Mouse (Mus musculus): ENCODE results near the gene Grasp.
A peak's percentile ranks its signal among the peaks of the same experiment; 100 is the strongest.

Gene Grasp

GRCm38 (mm10) chr15:101228866-101229590 is 5.0 kb downstream of the Grasp start:
- DNase-seq (ENCODE audit: low read depth, low spot score) = no peak

GRCm38 (mm10) chr15:101230503-101230902 is 6.5 kb downstream of the Grasp start:
- no peak for DNase-seq (ENCODE audit: low read depth, low spot score)

- peak; percentile 67 for DNase-seq (ENCODE audit: low read depth, low spot score)
These were observed 7.1 kb downstream of the Grasp start for GRCm38 (mm10) chr15:101230995-101231647.

DNA sequence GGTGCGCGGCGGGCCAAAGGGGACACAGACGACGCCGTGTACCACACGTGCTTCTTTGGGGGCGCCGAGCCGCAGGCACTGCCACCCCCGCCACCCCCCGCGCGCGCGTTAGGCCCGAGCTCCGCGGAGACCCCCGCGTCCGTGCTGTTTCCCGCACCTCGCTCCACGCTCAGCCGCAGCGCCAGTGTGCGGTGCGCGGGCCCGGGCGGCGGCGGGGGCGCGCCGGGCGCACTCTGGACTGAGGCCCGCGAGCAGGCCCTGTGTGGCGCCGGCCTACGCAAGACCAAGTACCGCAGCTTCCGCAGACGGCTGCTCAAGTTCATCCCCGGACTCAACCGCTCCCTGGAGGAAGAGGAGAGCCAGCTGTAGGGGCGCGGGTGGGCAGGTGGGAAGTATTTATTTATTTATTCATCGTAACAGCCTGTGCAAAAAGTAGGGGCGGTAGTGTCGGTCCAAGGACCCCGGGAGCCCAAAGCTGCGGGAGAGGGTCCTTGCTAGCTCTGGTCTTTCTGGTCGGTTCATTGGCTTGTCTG is 7.7 kb downstream of the Grasp start:
- DNase-seq (ENCODE audit: low read depth, low spot score) = no peak

DNA sequence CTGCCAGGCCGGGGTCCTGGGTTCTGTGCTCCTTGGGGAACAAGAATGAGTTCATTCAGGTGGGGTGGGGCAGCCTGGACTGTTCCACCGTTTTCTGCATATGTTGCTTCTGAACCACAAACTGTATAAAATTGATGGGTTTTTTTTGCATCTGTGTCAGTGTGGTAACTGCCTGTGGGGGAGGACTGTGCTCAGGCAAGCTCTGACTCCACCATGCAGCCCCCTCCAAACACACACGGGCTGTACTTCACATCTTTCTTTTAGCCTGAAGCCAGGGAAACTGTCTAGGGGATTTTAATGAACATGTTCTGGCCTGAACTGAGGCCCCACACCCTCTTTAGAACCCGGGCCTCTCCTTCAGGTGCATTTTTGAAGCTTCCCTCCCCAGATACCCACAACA is 8.6 kb downstream of the Grasp start:
- no peak for DNase-seq (ENCODE audit: low read depth, low spot score)

DNA sequence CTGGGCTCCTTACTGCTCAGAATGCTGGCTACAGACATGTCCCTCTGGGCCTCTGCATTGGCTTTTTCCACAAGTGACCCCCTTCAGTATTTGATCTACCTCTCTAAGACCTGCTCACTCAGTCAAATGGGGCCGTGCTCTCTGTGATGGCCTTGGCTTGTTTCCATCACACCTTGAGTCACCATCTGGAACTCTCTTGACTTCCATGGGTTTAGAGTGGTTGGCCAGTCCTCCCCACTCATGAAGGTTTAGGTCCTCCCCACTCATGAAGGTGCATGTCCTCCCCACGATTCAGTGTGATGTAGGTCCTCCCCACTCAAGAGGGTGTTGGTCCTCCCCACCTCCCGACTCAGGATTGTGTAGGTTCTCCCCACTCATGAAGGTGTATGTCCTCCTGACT is 9.2 kb downstream of the Grasp start:
- no peak for DNase-seq (ENCODE audit: low read depth, low spot score)

- DNase-seq (ENCODE audit: low read depth, low spot score) = no peak
These were observed 9.8 kb downstream of the Grasp start for GRCm38 (mm10) chr15:101233641-101234275.

DNA sequence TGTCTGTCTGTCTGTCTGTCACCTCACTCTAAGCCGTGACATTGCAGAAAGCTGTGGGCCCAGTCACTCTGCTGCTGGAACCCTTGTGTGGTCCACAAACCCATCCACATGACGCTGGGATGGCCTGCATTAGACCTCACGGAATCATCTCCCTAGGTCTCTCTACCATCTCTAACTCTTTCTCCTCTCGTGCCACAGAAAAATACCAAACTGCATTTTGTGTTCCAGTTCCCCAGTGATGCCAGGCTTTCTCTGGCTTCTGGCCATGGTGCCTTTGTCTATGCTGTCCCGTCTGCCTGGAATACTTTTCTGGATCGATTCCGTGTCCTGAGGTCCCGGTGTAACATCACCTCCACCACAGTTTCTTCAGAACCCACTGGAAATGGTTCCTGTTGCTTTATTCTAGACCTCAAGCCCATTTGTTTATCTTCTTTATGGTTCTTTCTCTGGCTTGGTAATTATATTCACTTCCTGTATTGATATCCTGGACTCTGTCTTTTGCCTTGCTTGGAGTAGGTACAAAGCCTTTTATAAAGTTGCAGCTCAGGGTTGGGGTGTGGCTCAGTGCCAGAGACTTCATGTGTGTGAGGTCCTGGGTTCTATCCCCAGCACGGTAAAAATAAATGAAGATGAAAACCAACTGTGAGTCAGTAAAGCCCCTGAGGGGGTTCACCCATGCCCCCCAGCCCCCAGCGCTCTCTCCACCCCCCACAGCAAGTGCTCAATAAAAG is 10.8 kb downstream of the Grasp start:
- DNase-seq (ENCODE audit: low read depth, low spot score) = no peak

DNA sequence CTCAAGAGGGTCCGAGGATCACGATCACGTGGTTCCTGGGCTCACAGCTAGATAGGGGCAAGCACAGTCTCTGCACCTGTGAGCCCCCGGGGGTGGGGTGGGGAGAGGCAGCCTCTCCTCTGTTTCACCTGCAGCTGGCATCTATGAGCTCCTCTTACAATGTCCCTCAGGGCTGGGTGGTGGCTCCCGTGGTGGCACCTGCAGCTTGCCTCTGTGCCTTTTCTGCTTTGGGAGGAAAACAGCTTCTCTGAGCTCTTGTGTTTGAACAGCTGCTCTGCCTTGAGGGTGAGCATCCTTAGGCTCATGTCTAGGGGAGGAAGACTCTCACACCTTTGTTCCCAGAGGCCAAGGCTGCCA is 11.3 kb downstream of the Grasp start:
- DNase-seq (ENCODE audit: low read depth, low spot score) = no peak

GRCm38 (mm10) chr15:101235728-101236327 is 11.8 kb downstream of the Grasp start:
- no peak for DNase-seq (ENCODE audit: low read depth, low spot score)

DNA sequence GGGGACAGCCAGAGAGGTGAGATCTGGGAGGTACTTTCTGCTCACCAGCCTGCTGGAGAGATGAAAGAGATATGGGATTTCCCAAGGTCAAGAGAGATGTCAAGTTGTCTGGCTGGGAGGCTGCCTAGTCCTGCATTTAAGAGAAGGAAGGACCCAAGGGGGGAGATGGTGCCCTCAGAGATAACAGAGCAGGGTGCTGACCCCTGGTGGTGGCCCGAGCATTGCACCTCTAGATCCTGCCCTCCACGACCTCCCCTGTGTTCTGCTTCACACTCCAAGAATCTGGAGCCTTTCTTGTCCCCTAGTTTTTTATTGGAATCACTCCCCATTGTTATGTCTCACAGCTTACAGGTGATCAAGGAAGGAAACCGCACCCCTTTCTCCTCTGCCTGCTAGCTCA is 12.9 kb downstream of the Grasp start:
- DNase-seq (ENCODE audit: low read depth, low spot score) = peak; percentile 69

DNA sequence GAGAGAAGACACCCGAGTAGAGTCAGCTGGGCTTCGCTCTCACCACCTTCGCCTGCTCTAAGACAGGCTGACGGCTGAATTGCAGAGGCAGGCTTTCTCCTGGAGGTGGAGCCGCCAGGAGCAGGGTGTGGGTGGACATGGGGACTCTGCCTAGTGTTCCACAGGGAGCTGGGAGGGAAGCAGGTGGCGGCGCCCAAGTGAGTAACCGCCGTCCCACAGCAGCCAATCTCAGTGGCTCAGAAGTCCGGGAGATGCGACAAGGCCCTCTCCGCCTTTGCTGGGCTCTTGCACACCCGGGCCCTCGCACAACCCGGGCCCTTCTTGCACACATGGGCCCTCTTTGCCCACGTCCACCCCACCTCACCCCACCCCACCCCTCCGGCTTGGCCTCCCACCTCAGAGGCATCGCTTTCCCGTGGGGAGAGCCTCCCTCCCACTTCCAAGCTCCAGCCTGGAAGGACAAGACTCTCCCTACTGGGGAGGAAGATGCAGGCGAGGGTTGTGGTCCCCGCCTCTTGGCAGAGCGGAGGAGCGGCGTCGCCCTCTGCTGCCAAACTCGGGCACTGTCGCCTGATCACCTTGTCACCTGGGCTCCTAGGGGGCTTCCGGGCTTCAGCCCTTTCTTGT is 15.0 kb downstream of the Grasp start:
- DNase-seq (ENCODE audit: low read depth, low spot score) = peak; percentile 69

DNA sequence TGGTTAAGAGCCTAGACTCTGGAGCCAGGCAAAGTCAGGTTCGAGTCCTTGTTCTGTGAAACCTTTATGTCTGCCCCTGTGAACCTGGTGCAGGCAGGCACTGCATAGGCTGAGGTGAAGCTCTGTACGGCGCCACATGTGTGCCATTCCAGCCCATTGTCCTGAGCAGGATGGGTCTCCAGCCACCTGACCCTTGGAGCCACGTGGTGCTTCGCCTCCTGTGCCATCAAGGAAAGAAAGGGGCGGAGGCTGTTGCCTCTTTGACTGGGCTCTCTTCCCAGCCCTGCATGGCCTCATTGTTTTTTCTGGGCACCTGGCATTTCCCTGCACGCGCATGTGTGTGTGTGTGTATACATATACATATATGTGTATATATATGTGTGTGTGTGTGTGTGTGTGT is 15.8 kb downstream of the Grasp start:
- DNase-seq (ENCODE audit: low read depth, low spot score) = no peak

GRCm38 (mm10) chr15:101240799-101241204 is 16.8 kb downstream of the Grasp start:
- DNase-seq (ENCODE audit: low read depth, low spot score) = peak; percentile 89

DNA sequence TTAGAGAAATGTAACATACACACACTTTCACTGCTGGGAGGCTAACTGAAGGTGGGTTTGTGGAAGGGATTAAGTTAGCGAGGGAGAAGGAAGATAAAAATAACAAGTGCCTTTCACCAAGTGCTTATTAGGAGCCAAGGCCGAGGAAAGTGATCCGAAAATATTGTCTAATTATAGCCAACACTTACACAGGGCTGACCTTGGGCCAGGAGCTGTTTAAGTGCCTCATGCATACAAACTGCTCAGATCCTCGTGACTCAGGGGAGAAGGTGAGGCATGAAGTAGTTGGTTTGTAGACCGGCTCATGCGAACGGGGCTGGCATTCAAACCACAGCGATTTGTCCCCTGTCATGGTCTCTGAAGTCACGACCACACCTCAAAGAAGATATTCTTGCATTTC is 17.2 kb downstream of the Grasp start:
- DNase-seq (ENCODE audit: low read depth, low spot score) = no peak

DNA sequence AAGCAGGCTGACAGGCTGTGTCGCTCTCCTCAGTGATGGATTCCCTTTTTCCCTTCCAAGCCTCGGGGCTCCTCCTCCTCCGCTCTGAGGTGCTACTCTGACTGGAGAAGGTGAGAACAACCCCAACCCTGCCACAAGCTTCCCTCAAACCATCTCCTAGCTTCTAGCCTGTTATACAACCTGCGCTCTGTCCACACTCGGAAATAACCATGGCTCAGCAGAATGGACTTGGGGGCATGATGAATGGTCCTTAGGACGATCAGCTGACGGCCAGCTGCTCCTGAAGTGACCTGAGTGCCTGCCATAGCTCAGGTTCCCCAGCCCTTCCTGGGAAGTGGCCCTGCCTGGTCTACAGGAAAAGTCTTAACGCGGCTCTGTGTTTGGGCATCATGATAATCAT is 17.9 kb downstream of the Grasp start:
- no peak for DNase-seq (ENCODE audit: low read depth, low spot score)

DNA sequence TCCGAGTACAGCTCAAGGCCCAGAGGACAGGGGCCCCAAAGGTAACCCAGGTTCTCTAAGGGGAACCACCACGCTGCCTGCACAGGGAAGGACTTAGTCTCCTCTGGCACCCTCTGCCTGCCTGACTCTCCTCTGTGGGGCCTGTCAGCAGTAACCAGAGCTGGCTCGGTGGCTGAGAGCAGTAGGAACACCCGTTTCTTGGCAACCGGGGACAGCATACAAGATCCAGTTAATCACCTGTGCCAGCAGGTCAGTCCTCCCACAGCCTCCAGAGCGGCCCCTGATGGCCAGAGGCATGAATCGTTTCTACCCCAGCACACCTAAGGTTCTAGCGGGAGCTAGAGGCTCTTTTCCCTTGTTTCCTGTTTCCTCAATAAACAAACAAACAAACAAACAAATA is 18.7 kb downstream of the Grasp start:
- DNase-seq (ENCODE audit: low read depth, low spot score) = peak; percentile 39

DNA sequence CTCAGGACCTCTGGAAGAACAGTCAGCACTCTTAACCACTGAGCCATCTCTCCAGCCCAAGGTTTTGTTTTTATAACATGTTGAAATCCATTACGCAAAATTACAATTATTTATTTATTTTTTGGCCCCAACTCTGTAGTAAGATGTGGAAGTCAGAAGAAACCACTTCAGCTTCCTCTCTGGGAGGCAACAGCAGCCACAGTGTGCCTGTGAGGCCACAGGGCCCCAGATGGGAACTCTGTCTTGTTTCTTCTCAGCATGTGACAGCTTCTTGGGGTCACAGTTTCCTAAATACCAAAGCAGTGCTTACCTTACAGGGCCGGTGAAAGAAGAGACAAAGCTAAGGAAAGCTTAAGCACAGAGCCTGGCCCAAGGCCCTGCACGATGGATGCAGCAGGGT is 20.0 kb downstream of the Grasp start:
- DNase-seq (ENCODE audit: low read depth, low spot score) = no peak

DNA sequence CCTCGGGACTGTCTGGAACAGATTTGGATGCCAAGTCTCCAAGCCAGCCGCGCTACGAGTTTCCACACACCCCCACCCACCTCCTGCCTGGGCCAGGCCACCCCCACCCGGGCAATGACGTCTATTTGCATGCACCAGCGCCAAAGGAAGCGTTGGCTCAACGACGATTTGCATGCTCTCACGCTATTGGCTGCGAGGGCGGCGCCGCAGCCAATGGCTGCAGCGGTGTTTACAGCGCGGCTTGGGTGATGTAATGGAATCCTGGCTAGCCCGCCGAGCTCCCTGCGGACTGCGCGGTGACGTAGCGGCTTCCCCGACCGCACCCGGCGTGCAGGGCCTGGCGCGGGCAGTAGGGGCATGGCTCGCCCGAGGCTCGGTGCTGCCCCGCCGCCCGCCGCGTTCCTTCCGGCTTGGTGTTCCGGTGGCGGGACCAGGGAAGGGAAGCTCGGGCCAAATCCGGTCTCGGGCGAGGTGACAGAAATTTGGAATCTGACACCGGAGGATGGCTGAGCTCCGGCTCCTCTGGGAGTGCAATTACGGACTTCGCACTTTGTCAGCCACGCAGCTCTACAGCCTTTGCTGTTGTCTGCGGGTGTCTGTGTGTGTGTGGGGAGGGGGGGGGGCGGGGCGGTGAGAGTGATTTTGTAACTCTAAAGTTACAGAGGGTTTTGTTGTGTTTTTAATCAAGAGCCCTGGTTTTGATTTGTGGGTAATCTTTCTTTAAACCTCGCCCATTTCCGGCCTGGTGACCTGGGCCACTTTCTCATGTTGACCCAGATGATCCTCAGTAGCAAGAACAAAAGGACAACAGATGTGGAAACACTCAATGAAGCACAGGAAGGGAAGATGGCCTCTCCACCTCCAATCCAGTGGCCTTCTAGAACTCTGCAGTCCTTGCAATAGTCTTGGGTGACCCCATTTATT is 22.5 kb downstream of the Grasp start:
- peak; percentile 100 for DNase-seq (ENCODE audit: low read depth, low spot score)

DNA sequence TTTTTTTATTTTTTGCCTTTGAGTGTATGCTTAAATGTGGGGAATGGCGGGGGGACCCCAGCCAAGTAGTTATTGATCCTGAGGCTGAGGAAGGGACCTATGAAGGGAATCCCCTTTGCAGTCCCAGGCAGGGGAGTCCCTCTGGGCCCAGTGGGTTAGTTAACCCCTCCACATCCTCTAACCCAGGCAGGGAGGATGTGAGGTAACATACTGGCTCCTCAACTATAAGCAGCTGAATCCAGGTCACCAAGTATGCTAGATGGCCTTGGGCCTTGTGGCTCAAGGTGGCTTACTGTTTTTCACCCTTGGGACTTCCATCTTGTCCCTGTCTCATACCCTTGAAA is 23.1 kb downstream of the Grasp start:
- peak; percentile 71 for DNase-seq (ENCODE audit: low read depth, low spot score)
